Mouse (Mus musculus): Measurements from ENCODE around the gene Sapcd1.
"Not testable (repeated sequence)": the region's sequence is repeated elsewhere in the genome, so short reads cannot be mapped to it uniquely, and the experiment has no call there.

Sapcd1 gene

DNA sequence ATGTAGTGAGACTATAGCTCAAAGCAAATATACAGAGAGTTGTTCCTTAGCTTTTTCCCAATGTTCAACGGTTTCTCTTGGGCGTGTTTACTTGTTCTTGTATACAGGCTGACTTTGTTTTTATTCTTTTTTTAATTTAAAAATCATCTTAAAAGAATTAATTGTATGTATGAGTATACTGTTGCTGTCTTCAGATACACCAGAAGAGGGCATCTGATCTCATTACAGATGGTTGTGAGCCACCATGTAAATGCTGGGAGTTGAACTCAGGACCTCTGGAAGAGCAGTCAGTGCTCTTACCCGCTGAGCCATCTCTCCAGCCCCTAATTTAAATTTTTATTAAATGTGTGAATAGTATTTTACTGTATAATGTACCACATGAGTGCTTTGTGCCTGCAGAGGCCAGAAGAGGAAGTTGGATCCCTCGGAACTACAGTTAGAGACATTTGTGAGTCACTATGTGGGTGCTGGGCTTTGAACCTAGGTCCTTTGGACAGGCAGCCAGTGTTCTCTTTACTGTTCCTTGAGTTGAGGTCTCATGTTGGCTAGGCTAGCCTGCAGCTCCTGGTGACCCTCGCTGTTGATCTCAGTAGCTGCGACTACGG, 20.3 kb downstream of the Sapcd1 start:
- no peak for DNase-seq (ENCODE audit: low spot score in 2 of 2)

DNA sequence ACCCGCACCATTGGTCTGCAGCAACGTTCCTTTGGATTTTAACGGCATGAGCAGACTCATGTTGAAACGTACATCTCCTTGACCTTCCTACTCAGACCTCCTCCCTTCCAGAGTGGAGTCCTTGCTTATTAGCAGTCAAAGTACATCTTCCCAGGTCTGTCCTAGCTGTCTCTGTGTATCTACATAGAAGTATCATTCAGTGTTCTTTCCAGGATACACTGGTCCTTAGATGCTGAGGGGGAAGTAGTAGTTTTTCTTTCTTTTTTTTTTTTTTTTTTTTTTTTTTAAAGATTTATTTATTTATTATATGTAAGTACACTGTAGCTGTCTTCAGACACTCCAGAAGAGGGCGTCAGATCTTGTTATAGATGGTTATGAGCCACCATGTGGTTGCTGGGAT, 21.9 kb downstream of the Sapcd1 start:
- DNase-seq (ENCODE audit: low spot score in 2 of 2) = not testable (repeated sequence)

GRCm38 (mm10) chr17:35005158-35005557, 22.7 kb downstream of the Sapcd1 start:
- no peak for DNase-seq (ENCODE audit: low spot score in 2 of 2)

GRCm38 (mm10) chr17:35004075-35004717, 23.6 kb downstream of the Sapcd1 start:
- DNase-seq (ENCODE audit: low spot score in 2 of 2) = no peak

GRCm38 (mm10) chr17:35003022-35003838, 24.6 kb downstream of the Sapcd1 start:
- no peak for DNase-seq (ENCODE audit: low spot score in 2 of 2)

- DNase-seq (ENCODE audit: low spot score in 2 of 2) = no peak
Observed at GRCm38 (mm10) chr17:35002153-35002865, 25.5 kb downstream of the Sapcd1 start.

GRCm38 (mm10) chr17:35001452-35002152, 26.2 kb downstream of the Sapcd1 start:
- DNase-seq (ENCODE audit: low spot score in 2 of 2) = peak; percentile 15 to 40

- peak; percentile 77 to 81 for DNase-seq (ENCODE audit: low spot score in 2 of 2)
Observed at GRCm38 (mm10) chr17:35000717-35001451, 26.9 kb downstream of the Sapcd1 start, which contains the start of gene Vars. Gene Vars, plus strand, starts transcription at chr17:35000987.

- DNase-seq (ENCODE audit: low spot score in 2 of 2) = not testable (repeated sequence)
Observed at GRCm38 (mm10) chr17:34999871-35000716, 27.7 kb downstream of the Sapcd1 start.

DNA sequence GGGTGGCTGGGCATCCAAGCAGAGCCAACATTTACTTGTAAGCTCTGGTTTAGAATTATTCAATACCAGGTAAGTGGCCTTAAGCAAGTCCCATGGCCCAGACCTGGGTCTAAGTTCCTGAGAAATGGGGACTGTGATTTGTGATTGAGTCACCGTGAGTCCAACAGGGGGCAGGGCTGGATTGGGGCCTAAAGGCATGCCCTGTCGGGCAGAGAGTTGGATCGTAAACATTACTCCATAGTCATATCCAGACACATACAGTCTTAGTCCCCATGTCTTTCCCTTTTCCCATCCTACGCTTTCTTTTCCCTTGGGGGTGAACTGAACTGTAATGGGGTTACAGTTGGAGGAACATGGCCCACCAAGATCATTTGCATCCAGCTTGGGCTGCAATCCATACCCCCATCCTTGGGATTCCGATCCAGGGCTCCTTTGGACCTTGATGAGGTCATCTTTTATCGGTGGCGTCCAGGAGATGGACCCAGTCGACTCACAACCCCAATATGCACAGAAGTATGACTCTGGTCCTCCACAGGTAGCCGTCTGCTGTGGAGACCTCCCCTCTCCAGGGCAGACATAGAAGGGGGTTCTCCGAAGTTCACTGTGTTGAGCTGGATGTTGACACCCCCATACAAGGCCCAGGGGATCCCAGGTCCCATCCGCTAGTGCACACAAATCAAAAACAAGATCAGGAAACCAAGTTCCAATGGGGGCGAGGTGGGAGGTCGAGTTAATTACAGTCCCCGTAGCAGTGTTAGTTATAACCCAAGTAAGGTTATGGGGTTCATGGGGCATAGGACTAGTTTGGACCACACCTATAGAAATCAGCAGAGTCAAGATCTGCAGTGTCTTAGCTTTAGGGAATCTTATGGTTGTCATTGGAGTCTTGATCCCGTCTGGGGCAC, 29.0 kb downstream of the Sapcd1 start:
- DNase-seq (ENCODE audit: low spot score in 2 of 2) = no peak

- no peak for DNase-seq (ENCODE audit: low spot score in 2 of 2)
Observed at GRCm38 (mm10) chr17:34997142-34997483, 30.7 kb downstream of the Sapcd1 start.

- no peak for DNase-seq (ENCODE audit: low spot score in 2 of 2)
Observed at GRCm38 (mm10) chr17:34996411-34997141, 31.2 kb downstream of the Sapcd1 start.

DNA sequence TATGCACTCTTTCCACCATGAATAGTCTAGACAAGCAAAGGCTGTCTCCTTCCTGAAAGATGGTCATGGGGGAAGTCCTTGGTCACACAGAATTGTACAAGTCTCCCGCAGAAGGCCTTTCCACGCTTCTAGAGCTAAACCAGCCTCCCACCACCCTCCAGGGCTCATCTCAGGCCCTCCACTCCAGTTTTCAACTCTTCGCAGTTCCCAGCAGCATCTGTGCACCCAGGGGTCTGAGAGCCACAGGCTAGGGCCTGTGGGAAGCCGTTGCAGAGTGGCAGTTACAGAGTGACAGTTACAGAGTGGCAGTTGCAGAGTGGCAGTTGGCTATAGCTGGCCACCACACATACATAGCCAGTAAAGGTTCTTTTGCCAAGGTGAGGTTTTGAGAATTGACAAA, 31.9 kb downstream of the Sapcd1 start:
- DNase-seq (ENCODE audit: low spot score in 2 of 2) = not testable (repeated sequence)

DNA sequence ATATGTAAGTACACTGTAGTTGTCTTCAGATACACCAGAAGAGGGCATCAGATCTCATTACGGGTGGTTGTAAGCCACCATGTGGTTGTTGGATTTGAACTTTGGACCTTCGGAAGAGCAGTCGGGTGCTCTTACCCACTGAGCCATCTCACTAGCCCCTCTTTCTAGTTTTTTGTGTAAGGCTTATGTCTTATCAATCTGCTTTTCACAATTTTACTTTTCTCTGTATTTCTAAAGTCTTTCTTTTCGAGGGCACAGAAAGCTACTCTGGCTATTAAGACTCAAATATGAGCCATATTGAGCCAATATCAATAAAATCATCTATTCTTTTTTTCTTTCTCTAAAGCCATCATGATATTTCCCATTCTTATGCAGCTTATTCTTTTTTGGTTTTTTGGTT, 32.6 kb downstream of the Sapcd1 start:
- not testable (repeated sequence) for DNase-seq (ENCODE audit: low spot score in 2 of 2)

GRCm38 (mm10) chr17:34994751-34995150, 33.1 kb downstream of the Sapcd1 start:
- no peak for DNase-seq (ENCODE audit: low spot score in 2 of 2)

GRCm38 (mm10) chr17:34984218-34984617, 43.6 kb downstream of the Sapcd1 start:
- DNase-seq (ENCODE audit: low spot score in 2 of 2) = no peak

DNA sequence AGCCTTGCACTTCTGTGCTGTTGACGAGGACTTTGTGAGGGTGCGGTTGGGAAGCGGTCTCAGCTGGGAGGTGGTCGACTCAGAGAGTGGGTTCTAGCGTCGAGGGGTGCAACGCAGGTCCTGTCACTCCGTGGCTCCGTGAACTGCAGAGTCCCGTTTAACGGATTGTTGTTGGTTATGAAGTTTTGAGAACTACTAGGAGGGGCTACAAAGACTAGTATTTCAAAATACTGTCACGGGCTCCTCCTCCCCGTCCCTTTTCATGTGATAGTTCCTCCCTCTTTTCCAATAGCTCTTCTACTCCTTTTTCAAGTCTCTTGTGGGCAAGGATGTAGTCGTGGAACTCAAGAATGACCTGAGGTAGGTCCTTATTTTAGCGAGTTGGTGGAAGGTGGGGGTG, 45.5 kb downstream of the Sapcd1 start:
- DNase-seq (ENCODE audit: low spot score in 2 of 2) = no peak

GRCm38 (mm10) chr17:34981690-34982180, 46.1 kb downstream of the Sapcd1 start, which contains the start of gene Lsm2:
Gene Lsm2, plus strand, starts transcription at chr17:34981862.
- peak; percentile 95 to 96 for DNase-seq (ENCODE audit: low spot score in 2 of 2)

All from frontal cortex, postnatal 36 days (tissue).